Mouse (Mus musculus): ENCODE measurements around the gene Surf2. TPM values are rescaled to one million over a fixed set of nuclear protein-coding genes. Genes with fewer than 3 reads are reported as not detected.
"Not testable (repeated sequence)": the region's sequence is repeated elsewhere in the genome, so short reads cannot be mapped to it uniquely, and the experiment has no call there.

Gene Surf2
- total and polyA plus RNA-seq, 3 experiments, result 28.7 to 77.1 (median 43.9) TPM

DNA sequence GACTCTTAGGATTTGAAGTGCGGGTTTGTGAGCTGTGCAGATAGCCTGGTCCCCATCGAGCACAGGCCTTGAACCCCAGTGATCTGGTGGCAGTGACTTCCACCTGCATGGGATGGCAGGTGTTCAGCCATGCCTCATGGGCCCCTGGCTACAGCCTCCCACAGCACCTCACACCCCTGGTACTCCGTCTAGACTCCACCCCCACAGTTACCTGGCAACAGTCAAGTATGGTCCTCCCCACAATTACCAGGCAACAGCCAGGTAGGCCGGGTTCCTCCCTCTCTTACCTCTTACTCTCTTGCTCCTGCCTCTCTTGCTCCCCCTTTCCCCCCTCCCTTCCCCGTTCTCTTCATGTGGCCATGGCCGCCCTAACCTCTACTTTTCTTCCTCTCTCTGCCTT, 45.5 kb upstream of the Surf2 start:
- peaks cover 3% of the 10 kb centered on the region for H3K9me3 ChIP-seq (replicated peaks; ENCODE audit: low read length)
- DNase-seq (ENCODE audit: extremely low read depth), result no peak
- no peaks in the 10 kb centered on the region for H3K36me3 ChIP-seq (replicated peaks in 1 of 2; ENCODE audit: control insufficient read depth in 1 of 2, insufficient read depth in 1 of 2, low read length in 1 of 2)
- H3K27ac ChIP-seq (ENCODE audit: insufficient read depth, low read depth), result no peak overlapping the region
- H3K9ac ChIP-seq (ENCODE audit: insufficient read depth, low read depth), result no peak overlapping the region
- no peaks in the 10 kb centered on the region for H3K79me2 ChIP-seq (replicated peaks; ENCODE audit: control insufficient read depth, extremely low read depth, insufficient read depth, poor library complexity, severe bottlenecking)
- H3K4me1 ChIP-seq (ENCODE audit: control insufficient read depth in 1 of 2, insufficient read depth in 2 of 2), result no peaks in the 10 kb centered on the region
- no peak overlapping the region for H3K4me3 ChIP-seq (replicated peaks in 1 of 3; ENCODE audit: low read depth in 2 of 3, low read length in 2 of 3, poor library complexity in 1 of 3)
- dilution Hi-C loops (cut with MboI; ENCODE audit: extremely low pct_ligation_motif_present, extremely low pct_unique_long_range_greater_than_20kb, low sequenced_read_pairs), result no loop called here
- in situ Hi-C loops (cut with MboI; ENCODE audit: low pct_ligation_motif_present, low pct_unique_long_range_greater_than_20kb, low sequenced_read_pairs), result no loop called here
- H3K4me2 ChIP-seq (ENCODE audit: insufficient read depth, low read depth, poor library complexity, severe bottlenecking), result no peak overlapping the region
- no peak for TF ChIP-seq USF2 (conservative IDR thresholded peaks at IDR 0.05; ENCODE audit: low read depth, low read length)
- TF ChIP-seq TCF12 (IDR thresholded peaks at IDR 0.05; ENCODE audit: low read depth, low read length), result no peak
- no peak for TF ChIP-seq TBP (conservative IDR thresholded peaks at IDR 0.05; ENCODE audit: low read depth, low read length)
- TF ChIP-seq RCOR1 (conservative IDR thresholded peaks at IDR 0.05; ENCODE audit: low read depth, low read length), result no peak
- no peak for TF ChIP-seq MAFK (IDR thresholded peaks at IDR 0.05; ENCODE audit: insufficient replicate concordance, low read length)
- no peak for TF ChIP-seq RAD21 (IDR thresholded peaks at IDR 0.05; ENCODE audit: low read depth, low read length)
- no peak for TF ChIP-seq ZKSCAN1 (IDR thresholded peaks at IDR 0.05; ENCODE audit: borderline replicate concordance, low read depth, low read length)
- no peak for TF ChIP-seq E2F4 (IDR thresholded peaks at IDR 0.05; ENCODE audit: insufficient replicate concordance, low read depth, low read length)
- no peak for TF ChIP-seq ZMIZ1 (IDR thresholded peaks at IDR 0.05; ENCODE audit: low read depth, low read length)
- no peak for TF ChIP-seq JUND (conservative IDR thresholded peaks at IDR 0.05; ENCODE audit: low read depth, low read length)
- peaks cover 46% of the 10 kb centered on the region for H3K27me3 ChIP-seq (replicated peaks)

DNA sequence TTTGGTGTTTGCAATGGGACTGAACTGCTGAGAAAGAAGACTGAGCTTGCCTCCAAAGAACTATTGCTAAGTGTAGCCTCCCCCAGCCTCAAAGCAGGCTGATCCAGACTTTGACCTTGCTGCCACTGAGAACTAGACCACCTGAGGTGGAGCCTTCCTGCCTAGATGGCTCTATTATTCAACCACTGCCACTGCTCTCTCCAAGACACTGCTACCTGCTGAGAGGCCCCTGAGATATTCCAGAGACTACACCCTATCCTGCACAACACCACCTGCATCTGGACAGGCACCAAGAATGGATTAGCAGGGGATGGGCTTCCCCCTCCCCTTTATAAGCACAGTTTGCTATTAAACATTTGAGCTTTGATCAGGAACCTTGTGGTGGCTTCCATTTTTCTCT, 37.6 kb upstream of the Surf2 start:
- no peak for TF ChIP-seq SMC3 (IDR thresholded peaks at IDR 0.05; ENCODE audit: low read depth, low read length)
- no peak for TF ChIP-seq ZNF384 (IDR thresholded peaks at IDR 0.05; ENCODE audit: low read depth, low read length)
- no peak for TF ChIP-seq MAZ (IDR thresholded peaks at IDR 0.05; ENCODE audit: low read depth, low read length)
- TF ChIP-seq MXI1 (IDR thresholded peaks at IDR 0.05; ENCODE audit: low read depth, low read length), result no peak
- no peak for TF ChIP-seq MAFK (IDR thresholded peaks at IDR 0.05; ENCODE audit: insufficient replicate concordance, low read length)
- TF ChIP-seq POLR2A (IDR thresholded peaks at IDR 0.05; ENCODE audit: low read depth, low read length), result no peak
- in situ Hi-C loops (cut with MboI; ENCODE audit: low pct_ligation_motif_present, low pct_unique_long_range_greater_than_20kb, low sequenced_read_pairs), result no loop called here
- Histone ChIP-seq H3K9ac (ENCODE audit: insufficient read depth, low read depth) (no peak overlapping the region), H3K27me3 (replicated peaks) (no peaks in the 10 kb centered on the region), H3K36me3 (replicated peaks in 1 of 2; ENCODE audit: control insufficient read depth in 1 of 2, insufficient read depth in 1 of 2, low read length in 1 of 2) (no peaks in the 10 kb centered on the region), H3K4me1 (ENCODE audit: control insufficient read depth in 1 of 2, insufficient read depth in 2 of 2) (no peaks in the 10 kb centered on the region), H3K79me2 (replicated peaks; ENCODE audit: control insufficient read depth, extremely low read depth, insufficient read depth, poor library complexity, severe bottlenecking) (no peaks in the 10 kb centered on the region), H3K9me3 (replicated peaks; ENCODE audit: low read length) (peaks cover 8% of the 10 kb centered on the region), H3K27ac (ENCODE audit: insufficient read depth, low read depth) (no peak overlapping the region), H3K4me2 (ENCODE audit: insufficient read depth, low read depth, poor library complexity, severe bottlenecking) (no peak overlapping the region), H3K4me3 (replicated peaks in 1 of 3; ENCODE audit: low read depth in 2 of 3, low read length in 2 of 3, poor library complexity in 1 of 3) (no peak overlapping the region)
- DNase-seq (ENCODE audit: extremely low read depth), result no peak
- dilution Hi-C loops (cut with MboI; ENCODE audit: extremely low pct_ligation_motif_present, extremely low pct_unique_long_range_greater_than_20kb, low sequenced_read_pairs), result no loop called here

DNA sequence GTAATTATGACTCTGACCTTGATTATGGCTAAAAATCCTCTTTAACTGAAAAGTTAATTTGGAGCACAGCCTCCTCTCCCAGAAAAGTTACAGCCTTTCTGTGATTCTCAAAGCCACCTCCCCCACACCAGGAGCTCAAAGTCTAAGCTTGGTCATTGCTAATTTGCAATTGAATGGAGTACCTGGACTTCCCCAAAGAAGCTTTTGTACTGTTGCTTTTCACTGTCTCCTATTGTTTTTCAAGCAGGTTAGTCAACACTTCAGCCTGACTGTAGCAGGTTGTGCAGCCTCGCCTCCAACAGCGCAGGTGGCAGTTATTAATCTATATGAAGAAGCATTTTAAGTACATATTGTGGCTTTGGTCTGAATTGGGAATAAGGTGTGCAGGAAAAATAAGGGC, 30.6 kb upstream of the Surf2 start:
- in situ Hi-C loops (cut with MboI; ENCODE audit: low pct_ligation_motif_present, low pct_unique_long_range_greater_than_20kb, low sequenced_read_pairs); H3K79me2 ChIP-seq (replicated peaks; ENCODE audit: control insufficient read depth, extremely low read depth, insufficient read depth, poor library complexity, severe bottlenecking); H3K9me3 ChIP-seq (replicated peaks; ENCODE audit: low read length); DNase-seq (ENCODE audit: extremely low read depth); H3K4me3 ChIP-seq (replicated peaks in 1 of 3; ENCODE audit: low read depth in 2 of 3, low read length in 2 of 3, poor library complexity in 1 of 3); H3K27ac ChIP-seq (ENCODE audit: insufficient read depth, low read depth); H3K4me2 ChIP-seq (ENCODE audit: insufficient read depth, low read depth, poor library complexity, severe bottlenecking); H3K4me1 ChIP-seq (ENCODE audit: control insufficient read depth in 1 of 2, insufficient read depth in 2 of 2); H3K27me3 ChIP-seq (replicated peaks); H3K9ac ChIP-seq (ENCODE audit: insufficient read depth, low read depth); dilution Hi-C loops (cut with MboI; ENCODE audit: extremely low pct_ligation_motif_present, extremely low pct_unique_long_range_greater_than_20kb, low sequenced_read_pairs): not testable (repeated sequence)
- H3K36me3 ChIP-seq (replicated peaks in 1 of 2; ENCODE audit: control insufficient read depth in 1 of 2, insufficient read depth in 1 of 2, low read length in 1 of 2), result peaks cover 15 to 23% of the 10 kb centered on the region in 2 experiments

DNA sequence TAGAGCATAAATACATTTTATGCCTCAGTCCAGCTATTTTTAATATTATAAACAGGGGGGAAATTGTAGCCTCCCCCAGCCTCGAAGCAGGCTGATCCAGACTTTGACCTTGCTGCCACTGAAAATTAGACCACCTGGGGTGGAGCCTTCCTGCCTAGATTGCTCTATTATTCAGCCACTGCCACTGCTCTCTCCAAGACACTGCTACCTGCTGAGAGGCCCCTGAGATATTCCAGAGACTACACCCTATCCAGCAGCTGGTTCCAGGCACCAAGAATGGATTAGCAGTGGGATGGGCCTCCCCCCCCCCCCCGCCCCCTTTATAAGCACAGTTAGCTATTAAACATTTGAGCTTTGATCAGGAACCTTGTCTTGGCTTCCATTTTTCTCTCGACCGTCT, 30.0 kb upstream of the Surf2 start:
- H3K9me3 ChIP-seq (replicated peaks; ENCODE audit: low read length); H3K4me2 ChIP-seq (ENCODE audit: insufficient read depth, low read depth, poor library complexity, severe bottlenecking); H3K79me2 ChIP-seq (replicated peaks; ENCODE audit: control insufficient read depth, extremely low read depth, insufficient read depth, poor library complexity, severe bottlenecking); H3K4me3 ChIP-seq (replicated peaks in 1 of 3; ENCODE audit: low read depth in 2 of 3, low read length in 2 of 3, poor library complexity in 1 of 3); H3K27me3 ChIP-seq (replicated peaks); H3K27ac ChIP-seq (ENCODE audit: insufficient read depth, low read depth); in situ Hi-C loops (cut with MboI; ENCODE audit: low pct_ligation_motif_present, low pct_unique_long_range_greater_than_20kb, low sequenced_read_pairs); dilution Hi-C loops (cut with MboI; ENCODE audit: extremely low pct_ligation_motif_present, extremely low pct_unique_long_range_greater_than_20kb, low sequenced_read_pairs); H3K4me1 ChIP-seq (ENCODE audit: control insufficient read depth in 1 of 2, insufficient read depth in 2 of 2); H3K9ac ChIP-seq (ENCODE audit: insufficient read depth, low read depth); DNase-seq (ENCODE audit: extremely low read depth): not testable (repeated sequence)
- peaks cover 21 to 29% of the 10 kb centered on the region in 2 experiments for H3K36me3 ChIP-seq (replicated peaks in 1 of 2; ENCODE audit: control insufficient read depth in 1 of 2, insufficient read depth in 1 of 2, low read length in 1 of 2)

All from CH12.LX (cell line).